Mouse (Mus musculus): ENCODE data around the gene Olfr786.

Olfr786 gene

GRCm38 (mm10) chr10:129427006-129427405 is at the start of gene Olfr786:
Olfr786 (plus strand) TSS chr10:129427306.
- no peak for DNase-seq (ENCODE audit: extremely low spot score, low spot score)

DNA sequence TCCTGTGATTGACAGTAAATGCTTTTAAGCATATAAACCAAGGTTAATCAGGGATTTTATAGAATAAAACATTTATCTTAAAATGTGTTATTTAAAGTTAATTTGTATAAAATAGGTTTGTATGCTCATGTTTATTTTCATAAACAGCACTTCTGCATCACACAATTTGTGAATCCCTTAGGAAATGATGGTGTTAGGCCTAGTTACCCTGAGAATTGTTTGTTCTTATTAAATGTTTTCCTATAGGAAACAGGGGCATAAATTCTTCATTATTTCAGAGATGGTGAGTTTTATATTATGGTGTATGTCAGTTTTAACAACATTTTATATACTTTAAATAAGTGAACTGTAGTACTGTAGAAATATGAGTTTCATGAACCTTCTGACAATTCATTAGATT is 43.3 kb upstream of the Olfr786 start, which contains the start of gene Olfr784:
Olfr784 (plus strand) TSS at position 301 of the 400 bp plus-strand sequence.
- DNase-seq (ENCODE audit: extremely low spot score, low spot score) = no peak

DNA sequence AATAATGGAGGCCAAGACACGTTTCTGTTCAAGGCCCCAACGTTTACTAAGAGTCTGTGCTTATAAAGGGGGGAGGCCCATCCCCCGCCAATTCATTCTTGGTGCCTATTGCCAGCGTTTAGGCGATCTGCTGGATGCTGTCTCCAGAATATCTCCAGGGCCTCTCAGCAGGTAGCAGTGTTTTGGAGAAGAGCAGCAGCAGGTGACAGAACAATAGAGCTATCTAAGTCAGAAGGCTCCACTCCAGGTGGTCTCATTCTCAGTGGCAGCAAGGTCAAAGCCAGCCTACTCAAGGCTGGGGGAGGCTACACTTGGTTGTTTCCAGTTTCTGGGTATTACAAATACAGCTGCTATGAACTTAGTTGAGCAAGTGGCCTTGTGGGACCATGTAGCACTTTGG is 26.2 kb upstream of the Olfr786 start:
- DNase-seq (ENCODE audit: extremely low spot score, low spot score) = no peak

DNA sequence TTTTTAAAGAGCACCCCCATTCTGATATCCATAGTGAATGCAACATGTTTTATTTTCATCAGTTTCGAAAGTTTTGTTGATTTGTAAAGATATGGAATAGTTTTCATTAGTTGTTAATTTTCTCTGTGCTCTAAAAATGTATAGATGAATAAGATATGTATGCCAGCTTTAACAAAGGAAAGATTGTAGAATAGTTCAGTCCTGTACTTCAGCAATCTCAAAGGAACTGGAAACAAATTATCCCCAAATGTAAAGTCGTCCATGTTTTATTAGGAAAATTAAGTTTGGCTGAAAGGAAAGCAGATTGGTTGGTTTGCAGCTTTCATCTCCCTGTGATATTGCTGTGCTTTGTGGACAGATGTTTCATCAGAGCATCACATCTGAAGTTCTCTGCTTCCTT is 22.0 kb upstream of the Olfr786 start, which contains the start of gene Olfr785:
Olfr785 (plus strand) TSS at position 301 of the 400 bp plus-strand sequence.
- no peak for DNase-seq (ENCODE audit: extremely low spot score, low spot score)

DNA sequence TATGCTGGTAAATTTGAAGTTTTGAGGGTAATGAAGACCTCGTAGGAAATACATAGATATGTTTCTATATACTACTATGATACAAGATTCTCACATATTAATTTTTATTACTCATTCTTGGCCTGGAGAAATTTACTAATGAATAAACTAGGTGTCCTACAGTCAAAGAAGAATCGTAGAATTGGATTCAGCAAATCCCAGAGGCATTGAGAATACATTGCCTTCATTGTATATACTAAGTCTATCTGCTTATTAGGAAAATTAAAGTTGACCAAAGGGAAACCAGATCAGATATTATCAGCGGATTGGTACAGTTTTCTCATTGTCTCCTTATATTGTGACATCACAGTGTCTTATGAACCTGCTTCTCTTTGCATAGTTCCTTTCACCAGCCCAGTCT is 34.5 kb downstream of the Olfr786 start, which contains the start of gene Olfr787:
Olfr787 (plus strand) TSS at position 301 of the 400 bp plus-strand sequence.
- no peak for DNase-seq (ENCODE audit: extremely low spot score, low spot score)

GRCm38 (mm10) chr10:129470698-129471097 is 43.6 kb downstream of the Olfr786 start, which contains the start of gene Olfr788:
Olfr788 (plus strand) TSS chr10:129470998.
- no peak for DNase-seq (ENCODE audit: extremely low spot score, low spot score)

DNA sequence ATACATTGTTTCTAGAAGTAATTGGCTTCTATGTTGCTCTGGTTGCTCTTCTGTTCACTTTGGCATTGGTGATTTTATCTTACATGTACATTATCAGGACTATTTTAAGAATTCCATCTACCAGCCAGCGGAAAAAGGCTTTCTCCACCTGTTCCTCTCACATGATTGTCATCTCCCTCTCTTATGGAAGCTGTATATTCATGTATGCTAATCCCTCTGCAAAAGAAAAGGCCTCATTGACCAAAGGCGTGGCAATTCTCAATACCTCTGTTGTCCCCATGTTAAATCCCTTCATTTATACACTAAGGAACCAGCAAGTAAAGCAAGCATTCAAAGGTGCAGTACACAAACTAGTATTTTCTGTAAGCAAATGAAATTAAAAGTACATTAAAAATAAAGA is 46.1 kb downstream of the Olfr786 start:
- no peak for DNase-seq (ENCODE audit: extremely low spot score, low spot score)

DNA sequence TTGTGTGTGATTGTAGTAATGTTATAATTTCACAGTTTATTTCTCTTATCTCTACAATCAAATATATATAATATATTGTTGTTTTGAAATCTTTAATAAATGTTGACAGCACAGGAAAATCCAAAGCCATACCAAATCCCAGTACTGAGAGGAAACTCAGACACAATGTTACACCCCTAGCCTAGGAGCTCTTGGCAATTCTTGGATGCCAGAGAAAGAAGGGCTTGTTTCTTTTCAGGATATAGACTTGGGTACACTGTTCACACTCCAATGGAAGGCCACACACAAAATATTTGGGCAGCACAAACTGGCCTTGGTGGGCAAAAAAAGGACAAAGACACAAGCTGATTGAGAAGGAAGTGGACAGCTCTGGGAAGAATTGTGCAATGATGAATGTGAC is 46.6 kb downstream of the Olfr786 start:
- DNase-seq (ENCODE audit: extremely low spot score, low spot score) = no peak

- no peak for DNase-seq (ENCODE audit: extremely low spot score, low spot score)
These were observed 57.3 kb downstream of the Olfr786 start, which contains the start of gene Olfr789 for GRCm38 (mm10) chr10:129484452-129484851. Olfr789 (plus strand) TSS chr10:129484752.
